Mouse (Mus musculus) lung, postnatal 0 days (tissue): ENCODE measurements around the gene Zfp949.
"Not testable (repeated sequence)": the region's sequence is repeated elsewhere in the genome, so short reads cannot be mapped to it uniquely, and the experiment has no call there.

Experiments used
- CTCF ChIP-seq: IDR thresholded peaks from 2 replicates; pipeline ENCODE4 v1.5.1; 2016; ENCODE audit warnings: antibody characterized with exemption, mild to moderate bottlenecking
- EP300 ChIP-seq: IDR thresholded peaks from 2 replicates; pipeline ENCODE4 v1.6.1; 2016; ENCODE audit warnings: antibody characterized with exemption, mild to moderate bottlenecking, control low read depth

DNA sequence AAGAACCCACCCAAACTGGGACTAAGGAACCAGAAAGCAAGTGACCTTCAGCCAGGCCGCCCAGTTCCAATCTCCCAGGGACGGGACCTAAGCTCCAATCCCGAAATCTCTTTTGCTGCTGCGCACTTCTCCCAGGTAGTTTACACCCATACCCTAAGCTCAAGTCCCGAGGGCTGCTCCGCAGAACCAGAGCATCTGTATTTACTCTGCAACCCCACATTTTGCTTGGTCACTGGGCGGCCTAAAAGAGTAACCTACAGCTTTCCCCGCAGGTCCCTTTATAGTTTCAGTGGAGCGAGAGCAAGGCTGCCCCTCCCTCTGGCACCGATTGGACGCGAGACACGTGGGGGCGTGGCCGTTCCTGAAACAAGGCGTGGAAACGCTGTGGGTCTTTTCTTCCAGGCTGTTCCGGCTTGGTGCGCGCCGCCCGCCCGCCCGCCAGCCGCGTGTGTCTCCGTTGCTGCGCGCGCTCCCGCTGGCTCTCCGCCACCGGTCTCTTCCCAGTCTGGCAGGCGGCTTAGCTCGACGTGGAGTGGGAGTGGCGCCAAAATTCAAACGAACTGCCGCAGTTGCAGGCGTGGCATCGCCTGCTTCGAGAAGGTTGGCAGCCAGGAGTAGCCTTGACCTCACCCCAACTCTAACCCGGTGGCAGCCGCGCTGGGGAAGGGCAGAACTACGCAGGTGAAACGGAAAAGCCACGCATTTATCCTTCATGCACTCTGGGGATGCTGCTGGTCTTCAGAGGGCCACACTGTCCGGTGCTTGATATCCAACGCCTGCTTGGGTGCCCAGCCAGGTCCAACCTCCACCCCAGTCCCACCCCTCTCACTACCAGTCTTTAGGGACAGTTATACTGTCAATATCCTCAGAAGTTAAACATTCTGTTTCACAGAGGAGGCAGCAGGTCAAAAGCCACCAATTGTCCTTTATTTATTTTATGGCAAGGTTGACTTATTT is 51.7 kb downstream of the Zfp949 start:
- not testable (repeated sequence) for TF ChIP-seq CTCF, EP300
